Mouse (Mus musculus): ENCODE data around the gene Gli3.

Gli3 gene

DNA sequence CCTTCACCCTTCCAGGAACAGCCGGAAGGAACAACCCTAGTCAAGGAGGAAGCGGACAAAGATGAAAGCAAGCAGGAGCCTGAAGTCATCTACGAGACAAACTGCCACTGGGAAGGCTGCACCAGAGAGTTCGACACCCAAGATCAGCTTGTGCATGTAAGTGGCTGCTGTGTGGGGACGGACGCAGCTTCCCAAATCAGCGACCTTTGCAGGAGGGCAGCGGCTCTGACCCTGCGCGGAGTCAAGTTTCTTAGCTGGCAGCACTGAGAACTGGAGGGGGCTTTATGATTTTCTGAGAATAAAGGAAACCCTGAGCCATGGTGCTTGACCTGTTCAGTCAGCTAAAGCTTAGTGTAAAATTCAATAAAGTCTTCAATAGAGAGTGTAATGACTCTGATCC is 199.3 kb downstream of the Gli3 start:
- no peak for DNase-seq (ENCODE audit: low spot score)

DNA sequence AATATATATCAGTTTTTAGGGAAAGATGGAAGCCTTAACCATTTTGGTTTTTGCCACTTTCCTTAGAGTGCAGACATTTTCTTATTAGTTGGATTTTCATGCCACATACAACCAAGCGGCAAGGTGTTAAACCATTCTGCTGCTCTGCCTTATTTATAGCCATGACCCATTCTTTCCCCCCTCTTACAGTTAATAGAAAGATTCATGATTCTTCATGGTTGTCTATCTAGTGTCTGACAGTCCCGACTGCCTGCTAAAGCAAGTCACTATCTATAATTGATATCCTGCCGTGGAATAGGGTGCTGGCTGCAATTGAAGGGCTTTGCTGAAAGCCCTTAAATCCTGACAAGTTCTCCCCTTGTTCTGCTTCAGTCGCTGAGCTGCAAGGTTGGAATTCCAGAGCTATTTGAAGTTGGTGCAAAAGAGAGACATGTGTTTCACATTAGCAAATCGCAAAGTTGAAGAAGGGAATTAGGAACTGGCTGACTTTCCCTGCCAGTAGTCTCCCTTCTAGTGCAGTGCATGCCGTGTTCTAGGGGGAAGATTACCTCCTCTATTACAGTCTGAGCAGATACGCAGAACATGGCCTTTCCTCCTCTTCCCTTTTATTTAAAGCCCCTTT is 201.7 kb downstream of the Gli3 start:
- DNase-seq (ENCODE audit: low spot score) = no peak

DNA sequence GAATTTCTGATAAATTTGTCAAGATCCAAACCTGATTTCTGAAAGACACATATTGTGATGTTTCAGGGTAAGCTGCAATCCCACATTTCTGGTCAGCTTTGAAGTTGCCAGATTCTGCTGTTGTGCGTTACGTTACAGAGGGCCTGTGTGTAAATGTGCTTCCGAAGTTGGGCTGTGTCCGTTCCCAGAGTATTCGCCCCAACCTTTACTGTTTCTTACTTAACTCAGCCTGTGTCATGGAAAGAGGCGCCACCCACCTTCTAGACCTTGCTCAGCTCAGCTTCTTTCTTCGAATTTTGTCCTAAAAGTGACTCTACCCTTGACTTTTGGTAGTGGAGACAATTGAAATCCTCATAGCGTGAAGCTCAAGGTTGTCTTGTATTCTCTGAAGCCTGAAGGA is 202.5 kb downstream of the Gli3 start:
- no peak for DNase-seq (ENCODE audit: low spot score)

DNA sequence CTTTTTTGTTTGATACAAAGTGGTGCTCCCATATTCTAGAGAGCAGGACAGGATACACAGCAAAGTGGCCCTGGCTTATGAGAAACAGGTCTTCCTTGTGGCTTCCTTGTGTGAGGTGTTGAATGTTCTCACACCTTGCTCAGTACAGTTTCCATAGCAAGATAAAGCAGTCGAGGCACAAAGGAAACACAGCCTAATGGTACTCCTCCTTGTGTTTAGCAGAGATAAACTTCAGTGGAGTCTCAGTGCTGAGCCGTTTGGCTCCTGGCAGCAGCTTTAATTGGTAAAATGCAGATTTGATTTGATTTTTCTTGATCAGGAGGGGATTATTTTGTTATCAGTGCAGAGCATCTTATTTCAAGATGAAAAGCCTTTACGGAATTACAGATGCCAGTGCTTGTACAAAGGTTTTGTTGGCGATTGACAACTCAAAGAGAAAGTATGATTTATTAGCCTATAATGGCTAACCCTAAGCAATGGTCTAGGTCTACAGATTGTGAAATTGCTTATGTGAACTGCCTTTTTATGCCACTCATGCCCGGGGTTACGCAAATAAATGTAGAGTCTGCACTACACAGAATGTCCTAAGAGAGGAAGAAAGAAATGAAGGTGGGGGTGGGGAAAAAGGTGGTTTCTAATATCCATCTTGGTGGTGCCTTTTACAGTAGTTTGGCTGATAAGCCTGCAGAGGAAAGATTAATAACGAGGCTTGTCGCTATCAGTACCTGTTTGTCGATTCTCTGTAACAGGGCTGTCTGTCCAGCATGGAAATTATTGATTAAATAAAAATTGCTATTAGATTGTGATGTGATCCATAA is 207.3 kb downstream of the Gli3 start:
- no peak for DNase-seq (ENCODE audit: low spot score)

DNA sequence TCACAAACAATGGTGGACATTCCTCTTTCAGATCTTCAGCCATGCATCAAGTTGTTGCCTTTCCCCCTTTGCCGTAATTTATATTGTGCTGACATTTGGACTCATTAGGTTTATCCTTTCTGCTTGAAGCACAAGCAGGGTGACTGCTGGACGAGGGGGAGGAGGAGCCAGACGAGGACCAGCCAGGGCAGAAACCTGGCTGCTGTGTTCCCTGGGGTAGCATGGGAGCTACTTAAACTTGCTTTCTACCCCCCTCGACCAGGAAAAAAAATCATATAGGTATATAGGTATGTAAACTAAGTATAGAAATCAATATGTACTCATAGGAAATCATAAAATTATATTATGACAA is 207.9 kb downstream of the Gli3 start:
- no peak for DNase-seq (ENCODE audit: low spot score)

DNA sequence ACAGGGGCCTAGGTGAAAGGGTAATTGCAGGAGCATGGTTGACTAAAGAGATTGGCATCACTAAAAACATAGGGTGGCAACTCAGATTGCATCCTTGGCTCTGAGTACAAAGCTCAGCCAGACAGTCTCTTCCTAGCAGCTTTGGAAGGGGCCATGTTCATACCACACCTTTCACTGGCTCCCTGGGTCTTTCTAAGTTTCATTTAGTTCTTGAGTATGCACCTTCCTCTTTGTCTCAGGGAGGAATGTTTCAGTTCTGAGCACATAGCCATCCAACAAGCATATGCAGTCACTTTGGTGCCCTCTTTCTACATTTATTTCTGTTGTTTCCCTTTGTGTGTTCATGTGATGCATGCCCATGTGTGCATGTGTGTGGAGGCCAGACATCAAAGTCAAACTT is 212.4 kb downstream of the Gli3 start:
- no peak for DNase-seq (ENCODE audit: low spot score)

DNA sequence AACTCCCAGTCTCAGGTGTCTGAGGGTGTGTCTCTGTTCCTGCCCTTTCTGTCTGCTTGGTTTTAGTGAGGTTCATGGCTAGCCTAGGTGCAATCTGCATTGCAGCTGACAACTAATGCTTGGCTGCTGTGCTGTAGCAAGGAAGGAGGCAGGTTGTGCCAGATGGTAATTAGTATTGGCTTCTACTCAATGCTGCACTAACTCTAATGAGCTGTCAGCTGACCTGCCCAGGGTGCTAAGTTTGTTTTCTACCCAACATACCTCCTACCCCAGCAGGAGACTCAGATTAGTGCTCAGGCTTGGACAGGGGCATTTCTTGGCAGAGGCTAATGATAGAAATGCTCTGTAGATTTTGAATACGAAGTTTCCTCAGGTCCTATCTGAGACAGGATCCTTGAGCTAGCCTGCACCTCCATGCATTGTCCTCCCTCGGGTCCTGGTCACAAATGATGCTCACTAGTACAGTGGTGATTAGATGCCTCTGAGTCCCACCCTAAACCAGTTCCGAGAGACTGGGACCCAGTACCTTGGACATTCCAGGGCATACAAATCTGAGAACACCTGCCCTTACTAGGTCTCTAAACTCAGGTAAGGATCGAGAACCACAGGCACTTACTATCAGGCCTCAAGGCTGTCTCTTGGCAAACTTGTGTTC is 214.2 kb downstream of the Gli3 start:
- no peak for DNase-seq (ENCODE audit: low spot score)

DNA sequence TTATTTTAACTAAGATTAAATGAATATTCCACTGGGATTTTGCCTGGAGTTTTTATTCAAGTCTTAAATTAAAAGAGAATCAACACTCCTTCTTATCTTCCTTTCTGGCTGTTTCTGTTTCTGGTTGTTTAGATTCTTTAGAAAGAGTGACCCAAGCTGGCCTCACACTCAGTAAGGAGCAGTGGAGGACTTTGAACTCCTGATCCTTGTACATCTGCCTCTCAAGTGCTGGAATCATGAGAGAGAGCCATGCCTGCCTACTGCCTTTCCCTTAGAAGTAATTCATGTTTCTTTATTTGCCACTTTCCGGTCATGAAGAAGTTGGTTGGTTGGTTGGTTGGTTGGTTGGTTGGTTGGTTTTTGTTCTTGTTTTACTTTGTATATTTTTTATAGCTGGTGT is 218.5 kb downstream of the Gli3 start:
- DNase-seq (ENCODE audit: low spot score) = no peak

DNA sequence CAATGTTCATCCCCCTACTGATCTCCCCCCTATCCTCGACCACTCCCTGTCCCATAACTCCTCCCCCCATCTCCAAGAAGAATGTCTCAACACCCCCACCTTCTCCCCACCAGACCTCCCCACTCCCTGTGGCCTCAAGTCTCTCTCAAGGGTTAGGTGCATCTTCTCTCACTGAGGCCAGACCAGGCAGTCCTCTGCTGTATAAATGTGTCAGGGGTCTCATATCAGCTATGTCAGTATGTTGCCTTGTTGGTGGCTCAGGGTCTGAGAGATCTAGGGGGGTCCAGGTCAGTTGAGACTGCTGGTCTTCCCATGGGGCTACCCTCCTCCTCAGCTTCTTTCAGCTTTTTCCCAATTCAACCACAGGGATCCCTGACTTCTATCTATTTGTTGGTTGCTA is 220.0 kb downstream of the Gli3 start:
- no peak for DNase-seq (ENCODE audit: low spot score)

DNA sequence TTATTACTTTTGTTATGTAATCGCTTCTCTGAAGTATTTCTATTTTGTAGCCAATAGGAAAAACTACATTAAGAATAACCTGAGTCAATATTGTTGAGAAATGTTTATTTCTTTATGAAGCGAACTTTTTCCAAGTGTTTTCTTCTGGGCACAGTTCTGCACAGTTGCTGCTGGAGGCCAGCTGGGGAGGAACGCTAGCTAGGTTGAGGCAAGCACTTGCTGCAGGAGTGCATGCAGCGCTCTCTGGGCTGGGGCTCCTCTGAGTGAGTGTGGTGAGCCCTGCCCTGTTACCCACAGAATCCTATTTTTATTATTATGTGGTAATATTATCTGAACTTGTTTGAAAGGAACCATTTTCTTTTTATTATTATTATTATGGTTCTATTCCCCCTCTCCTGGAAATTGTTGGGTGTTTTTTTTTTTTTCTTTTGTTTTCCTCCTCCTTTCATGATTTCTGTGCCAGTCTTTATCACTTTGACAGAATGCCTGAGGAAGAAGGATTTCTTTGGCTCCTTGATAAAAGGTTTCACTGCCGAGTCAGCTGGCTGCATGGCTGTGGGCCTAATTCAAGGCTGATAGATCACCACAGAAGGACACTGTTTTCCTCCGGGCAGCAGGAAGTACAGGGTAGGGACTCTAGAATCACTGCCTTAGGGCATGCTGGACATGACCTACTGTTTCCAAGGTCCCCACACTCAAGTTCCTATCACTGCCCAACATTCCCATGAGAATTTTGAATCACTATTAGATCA is 225.2 kb downstream of the Gli3 start:
- no peak for DNase-seq (ENCODE audit: low spot score)

DNA sequence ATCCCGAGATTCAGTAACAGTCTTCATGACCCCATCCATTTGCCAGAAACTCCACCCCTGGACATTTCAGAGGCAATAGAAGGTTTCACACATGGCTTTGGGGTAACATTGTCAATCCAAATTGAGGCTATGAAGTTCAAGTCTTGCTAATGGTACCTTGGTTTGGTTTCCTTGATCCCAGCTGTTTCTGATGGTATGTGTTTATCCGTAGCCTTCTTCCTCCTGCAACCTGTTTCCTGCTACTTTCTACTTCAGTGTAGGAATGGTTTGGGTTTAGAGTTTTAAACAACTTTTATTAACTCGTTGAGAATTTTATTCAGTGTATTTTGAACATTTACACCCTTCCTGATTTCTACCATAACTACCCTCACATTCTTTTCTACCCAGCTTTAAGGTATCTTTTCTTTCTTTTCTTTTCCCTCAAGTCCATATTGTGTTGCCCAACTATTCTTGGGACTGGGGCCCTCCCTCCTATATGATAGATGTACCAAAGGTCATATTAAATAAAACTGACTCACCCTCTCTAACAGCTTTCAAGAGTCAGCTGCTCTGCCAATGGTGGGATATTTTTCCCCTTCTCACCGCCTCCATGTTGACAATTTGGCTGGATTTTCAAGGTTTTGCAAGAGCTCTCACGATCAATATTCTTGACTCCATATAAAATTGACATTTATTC is 225.9 kb downstream of the Gli3 start:
- no peak for DNase-seq (ENCODE audit: low spot score)

DNA sequence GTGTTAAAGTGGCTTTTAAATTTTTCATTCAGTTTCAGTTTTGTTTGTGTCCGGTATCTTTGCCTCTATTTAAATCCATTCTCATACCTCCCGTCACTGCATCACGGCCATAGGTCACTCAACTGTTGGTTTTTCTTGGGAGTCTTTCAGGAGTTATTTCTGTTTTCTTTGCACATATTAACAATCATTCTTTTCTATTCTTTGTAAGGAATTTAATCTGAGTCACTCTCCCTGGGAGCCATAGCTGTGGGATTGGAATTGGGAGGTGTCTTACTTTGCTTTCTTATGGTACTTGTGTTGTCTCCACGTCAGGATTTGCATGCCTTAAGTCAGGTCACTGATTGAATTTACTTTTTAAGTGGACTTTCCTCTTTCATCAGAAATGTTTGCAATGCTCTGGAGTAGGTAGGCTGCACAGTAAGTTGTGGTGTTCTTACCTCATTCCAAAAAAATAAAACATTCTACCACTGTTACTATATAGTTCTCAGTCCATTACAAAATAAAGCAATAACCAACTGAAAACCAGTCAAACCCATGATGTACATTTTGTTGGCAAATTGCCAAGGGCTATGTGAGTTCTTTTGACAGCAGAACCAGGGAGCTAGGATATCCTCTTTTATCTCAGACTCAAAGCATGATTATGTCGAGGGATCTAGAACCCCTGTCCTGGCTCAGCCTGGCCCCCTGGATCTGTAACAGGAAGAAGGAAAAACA is 228.9 kb downstream of the Gli3 start:
- DNase-seq (ENCODE audit: low spot score) = no peak

DNA sequence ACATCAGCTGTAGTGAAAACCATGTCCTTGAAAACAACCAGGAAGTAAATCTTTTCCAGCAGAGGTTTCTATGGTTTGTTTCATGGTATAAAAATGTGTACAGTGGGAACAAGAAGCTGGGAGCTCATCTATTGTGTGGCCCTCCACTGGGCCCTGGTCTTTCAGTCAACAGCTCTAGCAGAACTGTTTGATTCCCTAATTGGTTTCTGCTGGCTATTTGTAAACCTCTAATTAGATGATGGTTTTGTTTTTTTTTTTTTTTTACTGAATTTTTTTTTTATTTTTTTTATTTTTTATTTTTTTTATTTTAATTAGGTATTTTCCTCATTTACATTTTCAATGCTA is 229.4 kb downstream of the Gli3 start:
- no peak for DNase-seq (ENCODE audit: low spot score)

DNA sequence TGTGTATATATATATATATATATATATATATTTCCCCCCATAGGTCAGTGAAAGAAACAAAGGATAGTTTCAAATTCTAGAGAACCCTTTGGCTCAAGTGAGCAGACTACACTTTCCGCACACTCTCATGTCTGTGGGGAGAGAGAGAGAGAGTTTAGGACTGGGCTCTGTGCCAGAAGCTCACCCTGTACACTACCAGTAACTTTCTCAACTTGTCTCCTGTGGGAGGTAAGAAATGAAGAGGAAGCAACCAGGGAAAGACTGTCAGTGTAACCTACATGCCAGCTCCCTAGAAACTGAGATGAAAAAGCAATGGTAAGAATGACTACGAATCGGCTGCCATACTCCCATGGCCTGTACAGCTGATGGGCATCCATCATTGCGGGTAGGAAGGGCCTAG is 235.2 kb downstream of the Gli3 start:
- DNase-seq (ENCODE audit: low spot score) = no peak

DNA sequence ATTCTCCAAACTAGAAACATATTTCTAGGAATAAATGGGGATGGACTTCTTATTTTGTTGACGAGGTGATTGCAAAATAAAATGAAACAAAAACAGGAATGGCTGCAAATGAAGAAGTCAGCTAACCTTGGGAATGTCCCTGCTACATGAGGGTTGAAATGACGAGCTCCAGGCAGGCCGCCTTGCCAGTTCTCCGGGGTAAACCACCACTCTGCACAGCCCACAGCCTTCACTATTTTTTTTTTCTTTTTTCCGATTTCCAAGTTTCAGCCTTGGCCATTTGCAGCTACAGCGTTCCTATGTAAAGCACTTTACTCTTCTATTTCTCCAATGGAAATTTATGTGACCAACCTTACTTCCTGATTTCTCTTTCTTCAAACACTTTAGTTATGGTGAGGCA is 236.1 kb downstream of the Gli3 start:
- DNase-seq (ENCODE audit: low spot score) = no peak

DNA sequence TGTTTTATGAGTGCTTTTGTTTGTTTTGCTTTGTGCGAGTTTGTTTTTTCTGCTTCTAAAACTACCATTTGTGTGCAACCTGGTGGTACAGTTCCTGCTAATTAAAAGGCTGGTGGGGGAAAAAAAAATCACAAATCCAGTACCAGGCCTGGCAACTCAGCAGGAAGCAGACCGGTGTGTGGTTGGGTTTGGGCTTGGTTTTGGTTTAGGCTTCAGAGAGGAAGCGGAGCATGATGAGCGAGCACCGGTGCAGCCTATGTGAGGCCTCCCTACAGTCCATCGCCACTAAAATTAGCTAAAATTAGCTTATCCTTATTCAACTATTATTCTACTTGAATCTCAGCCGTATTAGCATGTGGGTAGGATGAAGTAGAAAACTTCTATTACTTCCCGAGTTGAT is 241.6 kb downstream of the Gli3 start:
- DNase-seq (ENCODE audit: low spot score) = no peak

DNA sequence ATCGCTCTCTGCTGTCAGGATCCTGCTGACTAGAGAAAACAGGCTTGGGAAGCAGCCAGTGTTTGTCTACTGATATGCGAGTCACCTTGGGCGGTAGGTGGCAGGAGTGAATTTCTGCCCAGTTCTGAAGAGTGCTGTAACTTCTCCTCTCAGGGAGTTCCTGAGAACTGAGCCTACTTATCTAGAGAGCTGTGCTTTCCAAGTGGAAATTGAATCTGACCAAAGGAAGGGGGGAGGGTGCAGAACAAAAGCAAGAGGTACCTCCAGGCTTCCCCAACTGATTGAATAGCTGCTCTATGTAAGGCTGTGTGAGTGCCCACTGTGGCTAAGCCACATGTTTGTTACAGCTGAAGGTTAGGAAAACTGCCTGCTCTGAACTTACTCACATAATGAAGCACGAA is 244.4 kb downstream of the Gli3 start:
- DNase-seq (ENCODE audit: low spot score) = peak; percentile 9

DNA sequence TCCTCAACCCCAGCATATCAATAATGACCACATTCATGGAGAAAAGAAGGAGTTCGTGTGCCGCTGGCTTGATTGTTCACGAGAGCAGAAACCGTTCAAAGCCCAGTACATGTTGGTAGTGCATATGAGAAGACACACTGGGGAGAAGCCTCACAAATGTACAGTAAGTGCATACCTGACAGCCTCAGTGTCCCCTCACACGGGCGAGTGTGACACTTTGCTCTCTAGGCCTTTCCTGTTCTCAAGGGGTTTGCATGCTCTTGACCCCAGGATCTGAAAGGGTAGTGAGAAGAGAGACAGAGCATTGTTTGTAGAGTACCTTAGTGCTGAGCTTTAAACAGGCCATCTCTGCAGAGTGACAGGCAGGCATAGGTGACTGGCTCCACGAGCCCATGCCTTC is 250.5 kb downstream of the Gli3 start:
- DNase-seq (ENCODE audit: low spot score) = no peak

DNA sequence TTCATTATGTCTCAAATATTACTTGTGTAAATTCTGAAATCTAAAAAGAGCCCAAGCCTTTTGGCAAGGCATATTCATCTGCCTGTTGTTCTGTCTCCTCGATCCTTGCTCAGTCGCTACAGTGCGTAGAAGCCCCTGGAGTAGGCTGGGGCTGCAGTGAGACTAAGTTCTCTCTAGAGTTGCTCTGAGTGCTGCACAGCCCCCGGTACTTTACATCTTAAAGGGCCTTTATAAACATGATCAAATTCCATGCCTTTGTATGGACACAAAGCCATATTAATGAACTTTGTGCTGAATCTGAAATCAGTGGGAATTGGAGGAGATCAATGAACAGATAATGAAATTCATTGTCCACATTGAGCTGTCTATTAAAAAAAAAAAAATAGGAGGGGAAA is 251.3 kb downstream of the Gli3 start:
- no peak for DNase-seq (ENCODE audit: low spot score)

DNA sequence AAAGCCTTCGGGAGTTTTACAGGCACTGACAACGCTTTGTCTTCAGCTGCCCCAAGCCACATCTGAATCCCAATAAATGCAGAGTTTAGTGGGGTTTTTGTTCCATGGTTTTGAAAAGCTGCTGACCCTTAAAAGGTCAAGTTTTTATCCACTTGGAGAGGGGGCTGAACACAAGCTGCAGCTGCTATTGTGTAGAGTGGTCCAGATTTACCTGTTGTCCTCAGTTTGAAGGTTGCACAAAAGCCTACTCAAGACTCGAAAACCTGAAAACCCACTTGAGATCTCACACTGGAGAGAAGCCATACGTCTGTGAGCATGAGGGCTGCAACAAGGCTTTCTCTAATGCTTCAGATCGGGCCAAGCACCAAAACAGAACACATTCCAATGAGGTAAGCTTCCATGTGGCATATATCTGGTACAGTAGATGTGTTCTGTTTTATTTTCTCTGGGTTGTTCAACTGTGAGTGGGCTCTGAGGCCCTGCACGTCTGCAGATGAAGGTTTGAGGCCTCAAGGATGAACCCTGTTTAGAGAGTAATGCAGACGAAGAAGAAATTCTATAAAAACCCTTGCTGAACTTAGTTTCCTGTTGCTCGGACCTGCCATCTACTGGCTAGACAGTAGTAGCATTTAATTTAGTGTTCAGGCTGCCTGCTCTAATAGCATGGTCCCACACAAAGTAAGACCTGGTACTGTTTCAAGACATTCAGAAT is 251.8 kb downstream of the Gli3 start:
- peak; percentile 75 for DNase-seq (ENCODE audit: low spot score)

DNA sequence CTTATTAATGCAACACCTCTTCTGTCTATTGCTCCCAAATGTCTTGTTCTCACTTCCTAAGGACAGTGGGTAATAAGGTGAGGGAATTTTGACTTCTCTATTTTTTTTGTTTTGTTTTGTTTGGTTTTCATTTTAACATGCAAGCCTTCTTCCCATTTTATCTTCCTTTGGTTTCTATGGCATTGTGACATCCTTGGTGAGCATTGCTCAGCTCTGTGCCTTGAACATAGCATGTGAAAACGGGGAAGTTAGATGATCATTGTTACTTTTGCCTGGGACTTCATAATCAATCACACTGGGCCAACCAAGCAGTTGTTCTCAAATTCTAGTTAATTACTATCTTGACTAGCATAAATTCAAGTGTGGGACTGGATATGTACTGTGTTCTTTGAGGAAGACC is 258.4 kb downstream of the Gli3 start:
- no peak for DNase-seq (ENCODE audit: low spot score)
